In genomic region chr12:26809670-26810069, GRCm38 (mm10) we compare ENCODE assay signal across 11 mouse cellular contexts.
A peak's percentile ranks its signal among the peaks of the same experiment; 100 is the strongest.
DNase-seq lines count a peak whose midpoint lies in the region; ATAC-seq and TF ChIP-seq lines count a peak whose summit lies in the region.
"Had no signal": no experiment of that assay in that cellular context is flagged by ENCODE, and none has a peak within 500 bp of the region (broad histone marks: within the 10 kb centered on the region; RNA-seq: fewer than 3 reads in every experiment).

No protein-coding gene starts in this region.

- no peak for TF ChIP-seq POLR2A in limb, embryonic 14.5 days (IDR thresholded peaks at IDR 0.05; ENCODE audit: borderline replicate concordance, extremely low read depth, insufficient read depth, insufficient read length)
- TF ChIP-seq POLR2A in thymus, adult 2 months (IDR thresholded peaks at IDR 0.05; ENCODE audit: control insufficient read depth, extremely low read depth, insufficient read depth, low read length, poor library complexity): no peak

- TF ChIP-seq CTCF in thymus, adult 2 months (IDR thresholded peaks at IDR 0.05; ENCODE audit: borderline replicate concordance, control insufficient read depth, extremely low read depth, insufficient read depth, low read length, poor library complexity): no peak

- no peak overlapping the region for H3K27ac ChIP-seq in embryonic facial prominence, embryonic 11.5 days (replicated peaks; ENCODE audit: low read depth, low read length)
- H3K27ac ChIP-seq in limb, embryonic 14.5 days (replicated peaks; ENCODE audit: low read depth, low read length): peak overlapping the region; percentile 53
- no peak overlapping the region for H3K27ac ChIP-seq in thymus, adult 2 months (ENCODE audit: control insufficient read depth, insufficient read depth, low read length)
- H3K27ac ChIP-seq: heart, adult 2 months; liver, embryonic 15.5 days had no signal

- peak; percentile 12 for DNase-seq in adrenal gland, postnatal 36 days
- no peak for DNase-seq in adrenal gland, postnatal 14 days
- DNase-seq in left cerebral cortex, postnatal 36 days (ENCODE audit: low spot score in 2 of 2): peak; percentile 18 to 26
- DNase-seq in left cerebral cortex, postnatal 4 days: no peak
- peak; percentile 58 for DNase-seq in embryonic facial prominence, embryonic 11.5 days (ENCODE audit: low spot score)
- DNase-seq in limb, embryonic 14.5 days (ENCODE audit: low spot score): peak; percentile 40
- no peak for DNase-seq in heart, adult 8-10 months (ENCODE audit: low spot score)
- DNase-seq in thymus, adult 2 months: no peak
- DNase-seq: heart, adult 2 months had no signal

- no peak overlapping the region for H3K9ac ChIP-seq in embryonic facial prominence, embryonic 11.5 days (replicated peaks; ENCODE audit: low read length)
- H3K9ac ChIP-seq in limb, embryonic 14.5 days (ENCODE audit: low read depth, low read length, severe bottlenecking): no peak overlapping the region
- H3K9ac ChIP-seq: liver, embryonic 15.5 days had no signal

- no peaks in the 10 kb centered on the region for H3K9me3 ChIP-seq in embryonic facial prominence, embryonic 11.5 days (replicated peaks; ENCODE audit: control insufficient read depth, low read length)
- no peaks in the 10 kb centered on the region for H3K9me3 ChIP-seq in limb, embryonic 14.5 days (ENCODE audit: control insufficient read depth, low read length)
- H3K9me3 ChIP-seq: liver, embryonic 15.5 days had no signal

- WGBS in embryonic facial prominence, embryonic 11.5 days: 2% methylated on average over 4 of the region's 4 CpGs
- WGBS in limb, embryonic 14.5 days: under 1% methylated on average over 4 of the region's 4 CpGs
- 30% methylated on average over 4 of the region's 4 CpGs for WGBS in thymus, adult 2 months

- H3K4me3 ChIP-seq in embryonic facial prominence, embryonic 11.5 days (ENCODE audit: low read depth, low read length): no peak overlapping the region
- no peak overlapping the region for H3K4me3 ChIP-seq in limb, embryonic 14.5 days (replicated peaks; ENCODE audit: low read length)
- H3K4me3 ChIP-seq in thymus, adult 2 months (ENCODE audit: control insufficient read depth, insufficient read depth, low read length): no peak overlapping the region
- H3K4me3 ChIP-seq: heart, adult 2 months; liver, embryonic 15.5 days; myocyte had no signal

- peak; percentile 52; the same call in 1 of the 2 replicates for ATAC-seq in embryonic facial prominence, embryonic 11.5 days (replicated peaks; ENCODE audit: insufficient number of reproducible peaks, low FRiP score, low TSS enrichment, low read depth)
- peak; percentile 72 for ATAC-seq in limb, embryonic 14.5 days (ENCODE audit: low FRiP score, low read depth)

- H3K36me3 ChIP-seq in embryonic facial prominence, embryonic 11.5 days (replicated peaks; ENCODE audit: control insufficient read depth, insufficient read depth, low read depth, low read length): no peaks in the 10 kb centered on the region
- H3K36me3 ChIP-seq in limb, embryonic 14.5 days (ENCODE audit: control insufficient read depth, insufficient read depth, low read length): no peaks in the 10 kb centered on the region
- no peaks in the 10 kb centered on the region for H3K36me3 ChIP-seq in thymus, adult 2 months (ENCODE audit: control insufficient read depth, insufficient read depth, low read length)
- H3K36me3 ChIP-seq: liver, embryonic 15.5 days had no signal

- peaks cover 3% of the 10 kb centered on the region; the same call in 1 of the 2 replicates for H3K4me1 ChIP-seq in embryonic facial prominence, embryonic 11.5 days (ENCODE audit: control insufficient read depth, insufficient read depth, low read length)
- H3K4me1 ChIP-seq in limb, embryonic 14.5 days (ENCODE audit: control insufficient read depth, insufficient read depth, low read length): peaks cover 29% of the 10 kb centered on the region
- no peaks in the 10 kb centered on the region for H3K4me1 ChIP-seq in thymus, adult 2 months (replicated peaks; ENCODE audit: control insufficient read depth, insufficient read depth, low read length)
- H3K4me1 ChIP-seq: liver, embryonic 15.5 days had no signal

- no peak overlapping the region for H3K4me2 ChIP-seq in embryonic facial prominence, embryonic 11.5 days (ENCODE audit: low read depth, low read length)
- H3K4me2 ChIP-seq in limb, embryonic 14.5 days (replicated peaks; ENCODE audit: low read depth, low read length, severe bottlenecking): 0 out of 2 replicates have a peak overlapping the region, but pooled peaks have one; percentile 18
- H3K4me2 ChIP-seq: liver, embryonic 15.5 days had no signal

- intact Hi-C loops in left cerebral cortex, postnatal 36 days (cut with DNase I): no loop called here
- intact Hi-C loops in left cerebral cortex, postnatal 4 days (cut with DNase I): no loop called here

- H3K27me3 ChIP-seq in embryonic facial prominence, embryonic 11.5 days (ENCODE audit: control insufficient read depth, insufficient read depth, low read length): no peaks in the 10 kb centered on the region
- no peaks in the 10 kb centered on the region for H3K27me3 ChIP-seq in limb, embryonic 14.5 days (ENCODE audit: control insufficient read depth, insufficient read depth, low read length)
- no peaks in the 10 kb centered on the region for H3K27me3 ChIP-seq in thymus, adult 2 months (ENCODE audit: control insufficient read depth, insufficient read depth, low read length)
- H3K27me3 ChIP-seq: liver, embryonic 15.5 days had no signal

Comparison
In these comparisons a context has a peak if more than half of its experiments do, and no peak if none do; other contexts are left out.
1. DNase-seq: peak in adrenal gland, postnatal 36 days (2 of 2), left cerebral cortex, postnatal 36 days (2 of 2), embryonic facial prominence, embryonic 11.5 days (single experiment) and limb, embryonic 14.5 days (single experiment); none in adrenal gland, postnatal 14 days (single experiment), left cerebral cortex, postnatal 4 days (single experiment), heart, adult 8-10 months (single experiment) and thymus, adult 2 months (single experiment).